Mouse (Mus musculus): ENCODE measurements around the gene Maml2. TPM values are rescaled to one million over a fixed set of nuclear protein-coding genes. Genes with fewer than 3 reads are reported as not detected.
A peak's percentile ranks its signal among the peaks of the same experiment; 100 is the strongest.
"Not testable (repeated sequence)": the region's sequence is repeated elsewhere in the genome, so short reads cannot be mapped to it uniquely, and the experiment has no call there.

The Maml2 gene
- polyA plus RNA-seq, 1 experiment from 2014 or later: 8.6 TPM

GRCm38 (mm10) chr9:13697041-13697811 is 399.5 kb downstream of the Maml2 start:
- Histone ChIP-seq H3K27me3 (ENCODE audit: low read depth, poor library complexity, severe bottlenecking) (no peaks in the 10 kb centered on the region), H3K27ac (replicated peaks) (peak overlapping the region; percentile 86), H3K9me3 (replicated peaks) (no peaks in the 10 kb centered on the region), H3K4me1 (peaks cover 34% of the 10 kb centered on the region), H3K4me3 (no peak overlapping the region), H3K36me3 (0 out of 2 replicates have a peak, but pooled peaks cover 1% of the 10 kb centered on the region)
- WGBS: 84% methylated on average over 4 of the region's 4 CpGs
- DNase-seq (ENCODE audit: low spot score): peak; percentile 24

- no peak for DNase-seq (ENCODE audit: low spot score)
- Histone ChIP-seq H3K36me3 (peaks cover 3% of the 10 kb centered on the region; the same call in 1 of the 2 replicates), H3K27ac (replicated peaks) (peak overlapping the region; percentile 86)
Measured at GRCm38 (mm10) chr9:13697869-13698268, 400.1 kb downstream of the Maml2 start.

GRCm38 (mm10) chr9:13699061-13699780 is 401.5 kb downstream of the Maml2 start:
- peaks cover 34% of the 10 kb centered on the region for H3K4me1 ChIP-seq
- no peaks in the 10 kb centered on the region for H3K27me3 ChIP-seq (ENCODE audit: low read depth, poor library complexity, severe bottlenecking)
- H3K9me3 ChIP-seq (replicated peaks): no peaks in the 10 kb centered on the region
- peak overlapping the region; percentile 86 for H3K27ac ChIP-seq (replicated peaks)
- DNase-seq (ENCODE audit: low spot score): peak; percentile 54
- H3K36me3 ChIP-seq: peaks cover 15% of the 10 kb centered on the region
- H3K4me3 ChIP-seq: peak overlapping the region; percentile 19; the same call in 1 of the 2 replicates
- WGBS: 22% methylated on average over 14 of the region's 14 CpGs

More at GRCm38 (mm10) chr9:13697869-13698268, 400.1 kb downstream of the Maml2 start:
- no peaks in the 10 kb centered on the region for H3K27me3 ChIP-seq (ENCODE audit: low read depth, poor library complexity, severe bottlenecking)
- 59% methylated on average over 4 of the region's 4 CpGs for WGBS
- H3K4me3 ChIP-seq: no peak overlapping the region
- H3K9me3 ChIP-seq (replicated peaks): no peaks in the 10 kb centered on the region
- H3K4me1 ChIP-seq: peaks cover 34% of the 10 kb centered on the region

GRCm38 (mm10) chr9:13699781-13700116 is 402.0 kb downstream of the Maml2 start:
- Histone ChIP-seq H3K27me3 (ENCODE audit: low read depth, poor library complexity, severe bottlenecking) (no peaks in the 10 kb centered on the region), H3K36me3 (peaks cover 16% of the 10 kb centered on the region), H3K4me3 (no peak overlapping the region), H3K9me3 (replicated peaks) (no peaks in the 10 kb centered on the region), H3K4me1 (peaks cover 34% of the 10 kb centered on the region), H3K27ac (replicated peaks) (peak overlapping the region; percentile 86)
- no peak for DNase-seq (ENCODE audit: low spot score)
- 50% methylated on average over 5 of the region's 5 CpGs for WGBS

- H3K4me3 ChIP-seq: no peak overlapping the region
- H3K4me1 ChIP-seq: peaks cover 33% of the 10 kb centered on the region
- WGBS: 95% methylated on average over 12 of the region's 12 CpGs
- peaks cover 28% of the 10 kb centered on the region for H3K36me3 ChIP-seq
- no peaks in the 10 kb centered on the region for H3K9me3 ChIP-seq (replicated peaks)
- no peaks in the 10 kb centered on the region for H3K27me3 ChIP-seq (ENCODE audit: low read depth, poor library complexity, severe bottlenecking)
- H3K27ac ChIP-seq (replicated peaks): no peak overlapping the region
- DNase-seq (ENCODE audit: low spot score): no peak
Measured at GRCm38 (mm10) chr9:13701773-13702172, 404.0 kb downstream of the Maml2 start.

GRCm38 (mm10) chr9:13703100-13703499 is 405.3 kb downstream of the Maml2 start:
- Histone ChIP-seq H3K4me1 (peaks cover 20% of the 10 kb centered on the region), H3K27me3 (ENCODE audit: low read depth, poor library complexity, severe bottlenecking) (no peaks in the 10 kb centered on the region), H3K9me3 (replicated peaks) (no peaks in the 10 kb centered on the region), H3K4me3 (no peak overlapping the region), H3K36me3 (peaks cover 28% of the 10 kb centered on the region), H3K27ac (replicated peaks) (no peak overlapping the region)
- DNase-seq (ENCODE audit: low spot score): no peak
- 90% methylated on average over 2 of the region's 2 CpGs for WGBS

GRCm38 (mm10) chr9:13704917-13705316 is 407.2 kb downstream of the Maml2 start:
- no peak overlapping the region for H3K27ac ChIP-seq (replicated peaks)
- peaks cover 28% of the 10 kb centered on the region for H3K36me3 ChIP-seq
- peaks cover 2% of the 10 kb centered on the region for H3K4me1 ChIP-seq
- DNase-seq (ENCODE audit: low spot score): no peak
- WGBS: 82% methylated on average over 4 of the region's 4 CpGs
- no peak overlapping the region for H3K4me3 ChIP-seq
- H3K9me3 ChIP-seq (replicated peaks): no peaks in the 10 kb centered on the region
- H3K27me3 ChIP-seq (ENCODE audit: low read depth, poor library complexity, severe bottlenecking): no peaks in the 10 kb centered on the region

GRCm38 (mm10) chr9:13707066-13707555 is 409.4 kb downstream of the Maml2 start:
- peaks cover 28% of the 10 kb centered on the region for H3K36me3 ChIP-seq
- H3K27me3 ChIP-seq (ENCODE audit: low read depth, poor library complexity, severe bottlenecking): no peaks in the 10 kb centered on the region
- no peaks in the 10 kb centered on the region for H3K9me3 ChIP-seq (replicated peaks)
- DNase-seq (ENCODE audit: low spot score): no peak
- no peak overlapping the region for H3K4me3 ChIP-seq
- WGBS: 51% methylated on average over 3 of the region's 3 CpGs
- no peak overlapping the region for H3K27ac ChIP-seq (replicated peaks)
- H3K4me1 ChIP-seq: no peaks in the 10 kb centered on the region

- Histone ChIP-seq H3K4me3 (no peak overlapping the region), H3K9me3 (replicated peaks) (no peaks in the 10 kb centered on the region), H3K4me1 (no peaks in the 10 kb centered on the region), H3K36me3 (peaks cover 13% of the 10 kb centered on the region), H3K27ac (replicated peaks) (no peak overlapping the region), H3K27me3 (ENCODE audit: low read depth, poor library complexity, severe bottlenecking) (no peaks in the 10 kb centered on the region)
- no peak for DNase-seq (ENCODE audit: low spot score)
- WGBS: 88% methylated on average over 5 of the region's 5 CpGs
Measured at GRCm38 (mm10) chr9:13709436-13709835, 411.7 kb downstream of the Maml2 start.

- 83% methylated on average over 2 of the region's 2 CpGs for WGBS
- DNase-seq (ENCODE audit: low spot score); H3K4me3 ChIP-seq: not testable (repeated sequence)
Measured at GRCm38 (mm10) chr9:13715891-13716290, 418.1 kb downstream of the Maml2 start.

GRCm38 (mm10) chr9:13716316-13717099 is 418.8 kb downstream of the Maml2 start:
- no peaks in the 10 kb centered on the region for H3K27me3 ChIP-seq (ENCODE audit: low read depth, poor library complexity, severe bottlenecking)
- no peak overlapping the region for H3K27ac ChIP-seq (replicated peaks)
- H3K4me1 ChIP-seq: no peaks in the 10 kb centered on the region
- no peaks in the 10 kb centered on the region for H3K36me3 ChIP-seq
- 26% methylated on average over 8 of the region's 8 CpGs for WGBS
- DNase-seq (ENCODE audit: low spot score): peak; percentile 76
- H3K4me3 ChIP-seq: no peak overlapping the region
- 0 out of 2 replicates have a peak, but pooled peaks cover 6% of the 10 kb centered on the region for H3K9me3 ChIP-seq (replicated peaks)

More at GRCm38 (mm10) chr9:13715891-13716290, 418.1 kb downstream of the Maml2 start:
- H3K27ac ChIP-seq (replicated peaks); H3K9me3 ChIP-seq (replicated peaks); H3K36me3 ChIP-seq; H3K4me1 ChIP-seq; H3K27me3 ChIP-seq (ENCODE audit: low read depth, poor library complexity, severe bottlenecking): not testable (repeated sequence)

- Histone ChIP-seq H3K27me3 (ENCODE audit: low read depth, poor library complexity, severe bottlenecking) (no peaks in the 10 kb centered on the region), H3K9me3 (replicated peaks) (peaks cover 1% of the 10 kb centered on the region; the same call in 1 of the 2 replicates), H3K27ac (replicated peaks) (peak within 1 kb of the TSS; percentile 97), H3K4me1 (peaks cover 19% of the 10 kb centered on the region), H3K36me3 (peaks cover 6% of the 10 kb centered on the region), H3K4me3 (peak within 1 kb of the TSS; percentile 98)
- WGBS: 58% methylated on average over 2 of the region's 2 CpGs
- DNase-seq (ENCODE audit: low spot score): no peak
Measured at GRCm38 (mm10) chr9:13748404-13748797, 450.6 kb downstream of the Maml2 start, which contains the start of gene Mtmr2. TSS of gene Mtmr2 (plus strand) at chr9:13748410.
